Mouse (Mus musculus) kidney, adult 10 weeks (tissue): ENCODE data around the gene Hrh3. TPM values are rescaled to one million over a fixed set of nuclear protein-coding genes. Genes with fewer than 3 reads are reported as not detected.

Source experiments
- polyA plus RNA-seq: library from polyadenylated mRNA; stranded (reverse); fragments of 350-450 nt; fragmentation: Illumina TruSeq; extraction: RNeasy Lipid Tissue Mini Kit (QIAGEN cat#74804); gene quantifications from one replicate; pipeline ENCODE4 v1.2.3, GENCODE M21; 2014; ENCODE audit warnings: low read depth, low replicate concordance

The Hrh3 gene
- polyA plus RNA-seq: not detected

GRCm38 (mm10) chr2:180103978-180104658, at the start of gene Hrh3:
Gene Hrh3 (minus strand): TSS chr2:180104488.

GRCm38 (mm10) chr2:180118661-180119438, 14.6 kb upstream of the Hrh3 start, which contains the start of gene Osbpl2:
Gene Osbpl2 (plus strand): TSS chr2:180119306.

GRCm38 (mm10) chr2:180070481-180071453, 33.5 kb downstream of the Hrh3 start, which contains the start of gene Mtg2:
Gene Mtg2 (plus strand): TSS chr2:180070588.

Other genes starting within 250 kb of the Hrh3 start
- gene Taf4, start 127.8 kb downstream of the Hrh3 start, polyA plus RNA-seq: 9.7 TPM
- 37.2 TPM for gene Lsm14b, start 79.5 kb downstream of the Hrh3 start, polyA plus RNA-seq
- gene Psma7, start 62.1 kb downstream of the Hrh3 start, polyA plus RNA-seq: 51.8 TPM
- 9.4 TPM for gene Ss18l1, start 62.0 kb downstream of the Hrh3 start, polyA plus RNA-seq
- gene Mtg2, start 33.9 kb downstream of the Hrh3 start, polyA plus RNA-seq: 2.3 TPM
- gene Osbpl2, start 14.8 kb upstream of the Hrh3 start, polyA plus RNA-seq: 58.9 TPM
- gene Adrm1, start 67.0 kb upstream of the Hrh3 start, polyA plus RNA-seq: 17.1 TPM
- 2.7 TPM for gene Lama5, start 121.4 kb upstream of the Hrh3 start, polyA plus RNA-seq
- 125 TPM for gene Rps21, start 152.9 kb upstream of the Hrh3 start, polyA plus RNA-seq
- 6.5 TPM for gene Cables2, start 169.0 kb upstream of the Hrh3 start, polyA plus RNA-seq
- not detected for gene Rbbp8nl, start 185.4 kb upstream of the Hrh3 start, polyA plus RNA-seq
- 0.36 TPM for gene Gata5, start 230.2 kb upstream of the Hrh3 start, polyA plus RNA-seq